Mouse (Mus musculus) c-Kit-positive CD71-negative TER-119-negative erythroid progenitor cells, embryonic 14.5 days (primary cell): ENCODE measurements around the gene Slc2a3.
A peak's percentile ranks its signal among the peaks of the same experiment; 100 is the strongest.

Experiments used
- DNase-seq: peaks from one replicate; pipeline ENCODE4 v3.0.0-alpha.2; 2013; ENCODE audit warnings: low read depth

The Slc2a3 gene

DNA sequence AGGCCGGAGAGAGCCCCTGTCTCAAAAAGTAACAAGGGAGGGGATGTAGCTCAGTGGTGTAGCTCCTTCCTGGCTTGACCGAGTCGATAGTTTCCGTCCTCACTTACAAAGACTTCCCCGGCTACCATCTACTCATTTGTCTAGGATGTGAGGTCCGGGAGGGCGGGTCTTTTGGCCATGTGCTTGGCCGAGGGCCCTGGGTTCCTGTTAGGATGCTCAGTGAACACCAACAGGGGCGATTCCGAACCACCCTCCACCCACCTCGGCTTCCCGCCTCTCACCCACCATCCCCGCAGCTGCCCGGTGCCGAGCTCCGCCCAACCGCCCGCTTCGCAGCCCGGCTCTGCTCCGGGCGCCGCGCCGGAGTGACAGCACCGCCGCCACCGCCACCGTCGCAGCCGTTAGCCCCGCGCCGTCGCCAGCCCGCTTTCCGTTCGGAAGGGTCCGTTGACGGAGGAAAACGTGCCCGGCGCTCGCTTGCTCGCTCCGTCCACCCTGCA, at the start of gene Slc2a3:
Gene Slc2a3 (minus strand): TSS at position 340 of the 500 bp plus-strand sequence.
- no peak for DNase-seq

DNA sequence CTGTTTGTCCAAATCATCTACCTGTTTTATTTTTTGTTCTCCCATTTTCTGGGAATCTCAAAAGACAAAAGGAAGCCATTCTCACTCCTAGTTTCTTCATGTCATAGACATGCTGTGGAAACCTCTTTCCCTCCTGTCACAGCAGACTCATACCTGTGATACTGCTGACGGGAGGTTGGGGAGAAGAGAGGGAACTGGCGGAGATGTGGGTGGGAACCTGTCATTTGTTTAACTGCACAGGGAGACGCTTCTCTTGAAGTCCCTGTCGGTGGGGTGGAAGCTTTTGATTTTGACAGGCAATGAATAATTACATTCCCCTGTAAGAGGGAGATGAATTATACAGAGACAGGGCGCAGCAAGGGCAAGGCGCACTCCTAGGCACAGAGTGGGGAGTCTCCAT, 42.3 kb upstream of the Slc2a3 start:
- DNase-seq = no peak

DNA sequence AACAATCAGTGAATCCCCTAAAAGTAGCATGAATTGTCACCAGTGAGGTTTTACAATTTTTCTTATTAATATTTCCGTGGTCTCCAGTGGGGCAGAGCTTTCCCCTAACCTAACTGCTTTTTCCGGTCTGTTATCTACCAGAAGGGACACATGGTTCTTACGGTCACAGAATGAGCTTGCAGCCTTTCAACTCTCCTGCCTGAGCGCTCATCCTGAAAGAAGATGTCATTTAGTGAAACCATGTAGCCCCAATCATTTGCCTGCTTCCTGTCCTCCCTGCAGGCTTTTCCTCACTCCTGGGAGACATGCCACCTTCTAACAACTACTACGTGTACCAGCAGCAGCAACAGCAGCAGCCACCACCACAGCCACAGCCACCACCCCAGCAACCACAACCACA, 36.1 kb upstream of the Slc2a3 start:
- DNase-seq = no peak

- DNase-seq = no peak
Observed at GRCm38 (mm10) chr6:122836974-122837373, 35.5 kb upstream of the Slc2a3 start.

DNA sequence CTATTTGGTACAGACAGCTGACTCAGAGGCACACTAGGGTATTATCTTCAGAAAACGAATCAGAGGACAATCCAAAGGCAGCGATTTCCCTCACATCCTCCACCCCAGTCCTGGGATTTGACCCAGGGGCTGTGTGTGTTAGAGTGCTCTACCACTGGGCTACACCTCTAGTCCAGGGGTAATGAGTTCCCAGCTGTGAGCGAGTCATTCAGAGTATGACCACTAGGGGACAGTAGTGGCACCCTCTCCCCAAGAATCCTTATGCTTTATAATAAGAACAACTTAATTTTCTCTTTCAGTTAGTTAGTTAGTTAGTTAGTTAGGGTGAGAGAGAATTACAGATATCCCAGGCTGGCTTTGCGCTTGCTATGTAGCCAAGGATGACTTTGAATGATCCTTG, 32.9 kb upstream of the Slc2a3 start:
- peak; percentile 56 for DNase-seq

DNA sequence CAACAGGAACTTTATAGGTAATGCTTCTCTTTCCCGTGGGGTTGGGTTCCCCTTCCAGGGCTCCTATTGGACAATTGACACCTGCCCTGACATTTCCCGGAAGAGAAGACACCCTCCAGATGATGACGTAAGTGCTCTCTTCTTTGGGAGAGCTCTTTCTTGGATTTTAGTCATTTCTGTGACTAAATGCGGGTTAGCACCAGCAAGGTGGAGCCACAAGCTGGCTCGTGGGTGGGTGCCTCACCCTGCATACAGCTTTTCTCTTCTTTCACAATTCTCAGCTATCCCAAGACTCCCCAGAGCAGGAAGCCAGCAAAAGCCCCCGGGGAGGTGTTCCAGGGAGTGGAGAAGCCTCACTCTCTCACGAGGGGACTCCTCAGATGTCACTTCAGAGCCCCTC, 31.4 kb upstream of the Slc2a3 start:
- DNase-seq = no peak

DNA sequence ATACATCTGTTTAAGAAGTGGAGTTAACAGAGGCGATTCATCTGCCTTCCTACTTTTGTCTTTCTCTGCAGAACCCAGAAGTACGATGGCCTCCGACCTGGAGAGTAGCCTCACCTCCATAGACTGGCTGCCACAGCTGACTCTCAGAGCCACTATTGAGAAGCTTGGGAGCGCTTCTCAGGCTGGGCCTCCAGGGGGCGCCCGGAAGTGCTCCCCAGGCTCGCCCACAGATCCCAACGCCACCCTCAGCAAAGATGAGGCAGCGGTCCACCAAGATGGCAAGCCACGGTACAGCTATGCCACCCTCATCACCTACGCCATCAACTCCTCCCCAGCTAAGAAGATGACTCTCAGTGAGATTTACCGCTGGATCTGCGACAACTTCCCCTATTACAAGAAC, 26.6 kb upstream of the Slc2a3 start:
- DNase-seq = no peak

DNA sequence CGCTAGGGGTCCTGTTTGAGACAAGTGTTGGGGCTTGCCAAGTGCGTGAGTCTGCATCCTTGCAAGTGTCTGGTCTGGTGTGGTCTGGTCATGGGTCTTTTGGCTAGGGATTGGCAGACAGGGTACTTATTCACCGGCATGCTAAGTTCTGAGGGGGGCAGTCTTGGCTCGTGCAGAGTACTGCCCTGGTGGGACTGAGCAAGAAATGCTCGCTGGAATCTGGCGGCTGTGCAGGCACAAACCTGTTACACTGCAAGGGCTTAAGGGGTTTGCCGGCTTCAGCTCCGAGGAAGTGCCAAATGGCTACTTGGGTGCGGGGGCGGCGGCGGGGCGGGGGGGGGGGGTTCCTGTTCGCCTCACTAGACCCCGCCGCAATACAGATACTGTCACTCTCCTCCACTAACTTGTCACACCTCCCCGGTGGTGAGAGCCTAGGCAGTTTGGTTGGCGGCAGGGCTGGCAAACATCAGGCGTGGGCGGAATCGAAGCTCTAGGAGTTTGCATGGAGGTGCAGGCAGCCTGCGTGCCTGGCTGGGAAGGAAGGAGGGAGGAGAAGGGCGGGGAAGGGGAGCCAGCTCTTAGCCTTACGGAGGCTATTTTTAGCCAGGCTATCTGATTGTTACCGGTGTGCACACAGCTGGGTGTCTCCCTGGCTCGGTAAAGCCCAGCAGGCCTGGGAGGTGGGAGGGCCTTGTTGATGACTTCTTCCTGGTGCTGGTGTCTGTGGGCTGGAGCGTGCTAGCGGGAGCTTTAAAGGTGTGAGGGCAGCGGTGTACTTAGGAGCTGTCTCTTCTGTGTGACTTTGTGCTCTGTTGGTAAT, 24.7 kb upstream of the Slc2a3 start:
- peak; percentile 45 for DNase-seq

DNA sequence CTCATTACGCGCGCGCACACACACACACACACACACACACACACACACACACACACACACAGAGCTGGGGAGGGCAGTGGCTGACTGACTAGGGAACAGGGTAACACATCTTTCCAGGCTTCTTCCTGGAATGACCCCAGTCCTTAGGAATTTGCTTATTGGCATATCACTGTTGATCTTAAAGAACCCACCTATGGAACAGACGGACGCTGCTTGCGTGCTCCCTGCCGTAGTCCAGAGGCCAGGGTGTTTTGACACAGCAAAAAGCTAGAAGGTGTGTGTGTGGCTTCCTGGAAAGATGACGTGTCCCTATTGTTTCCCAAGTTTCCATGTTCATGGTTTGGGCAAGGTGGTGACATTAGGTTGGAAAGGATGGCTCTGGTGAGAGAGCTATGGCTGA, 23.7 kb upstream of the Slc2a3 start:
- DNase-seq = no peak

DNA sequence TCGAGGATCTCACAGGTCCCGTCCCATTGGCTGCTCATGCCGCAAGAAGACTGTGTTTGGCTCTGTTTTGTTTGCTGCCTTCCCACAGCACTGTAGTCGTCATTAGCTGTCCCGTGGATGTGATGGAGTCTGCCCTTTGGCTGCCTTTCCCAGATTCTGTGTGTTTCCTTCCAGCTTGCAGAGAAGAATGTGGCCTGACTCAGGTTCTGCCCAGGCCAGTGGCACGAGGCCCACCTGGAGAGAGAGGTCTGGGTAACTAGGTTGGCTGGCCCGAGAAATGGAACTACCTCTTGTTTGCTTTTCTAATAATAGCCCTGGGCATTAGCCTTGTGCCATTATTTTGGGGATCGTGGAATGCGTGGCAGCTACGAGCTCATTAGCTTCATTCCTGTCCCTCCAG, 22.6 kb upstream of the Slc2a3 start:
- no peak for DNase-seq

DNA sequence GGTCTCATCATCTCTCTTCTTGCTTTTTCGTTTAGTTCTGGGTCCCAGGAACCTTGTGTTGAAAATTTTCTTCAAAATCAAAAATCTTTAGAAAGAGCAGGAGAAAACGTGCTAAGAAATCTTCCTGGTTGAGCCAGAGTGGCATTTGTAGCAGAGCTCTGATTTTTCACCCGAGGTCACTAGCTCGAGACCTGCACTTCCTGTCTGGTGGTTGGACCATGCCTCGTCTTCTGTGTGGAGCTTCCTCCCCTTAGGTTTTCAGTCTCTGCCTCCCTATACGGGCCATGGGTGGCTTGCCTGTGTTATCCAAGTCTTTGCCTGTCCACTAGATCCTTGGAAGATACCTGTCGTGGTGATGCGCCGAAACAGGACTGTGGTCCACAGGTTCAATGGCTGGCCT, 20.4 kb upstream of the Slc2a3 start:
- no peak for DNase-seq

GRCm38 (mm10) chr6:122820799-122821650, 19.6 kb upstream of the Slc2a3 start:
- no peak for DNase-seq

DNA sequence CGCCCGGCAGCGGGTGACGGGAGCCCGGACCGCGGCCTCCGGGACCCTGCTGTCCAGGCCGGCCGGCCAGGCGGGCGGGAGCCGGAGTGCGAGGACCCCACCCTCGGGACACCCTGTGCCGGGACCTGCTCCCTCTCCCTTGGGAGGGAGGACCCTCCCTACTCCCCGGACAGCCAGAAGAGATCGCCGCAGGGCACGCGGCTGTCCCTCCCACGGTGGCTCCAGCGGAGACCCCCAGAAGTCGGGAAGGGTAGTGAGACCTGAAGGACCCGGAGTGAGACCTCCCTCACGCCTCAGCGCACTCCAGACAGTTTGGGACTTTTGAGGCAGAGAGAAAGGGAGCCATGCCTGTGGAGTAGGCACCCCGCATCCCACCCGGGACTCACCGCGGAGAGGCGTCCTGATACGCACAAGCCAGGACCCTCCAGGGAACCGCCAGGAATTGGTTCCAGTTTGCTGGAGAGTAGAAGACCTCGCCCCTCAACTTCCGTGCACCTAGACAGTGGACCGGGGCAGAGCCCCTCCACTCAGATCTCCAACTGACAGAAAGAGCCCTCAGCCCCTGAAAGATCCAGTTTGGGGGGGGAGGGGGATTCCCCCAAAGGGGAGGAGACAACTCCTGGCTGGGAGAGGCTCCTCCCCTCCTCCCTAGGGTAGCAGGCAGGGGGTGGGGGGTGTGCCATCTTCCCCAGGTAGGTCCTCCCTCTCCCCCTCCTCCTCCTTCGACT, 18.8 kb upstream of the Slc2a3 start:
- DNase-seq = no peak

DNA sequence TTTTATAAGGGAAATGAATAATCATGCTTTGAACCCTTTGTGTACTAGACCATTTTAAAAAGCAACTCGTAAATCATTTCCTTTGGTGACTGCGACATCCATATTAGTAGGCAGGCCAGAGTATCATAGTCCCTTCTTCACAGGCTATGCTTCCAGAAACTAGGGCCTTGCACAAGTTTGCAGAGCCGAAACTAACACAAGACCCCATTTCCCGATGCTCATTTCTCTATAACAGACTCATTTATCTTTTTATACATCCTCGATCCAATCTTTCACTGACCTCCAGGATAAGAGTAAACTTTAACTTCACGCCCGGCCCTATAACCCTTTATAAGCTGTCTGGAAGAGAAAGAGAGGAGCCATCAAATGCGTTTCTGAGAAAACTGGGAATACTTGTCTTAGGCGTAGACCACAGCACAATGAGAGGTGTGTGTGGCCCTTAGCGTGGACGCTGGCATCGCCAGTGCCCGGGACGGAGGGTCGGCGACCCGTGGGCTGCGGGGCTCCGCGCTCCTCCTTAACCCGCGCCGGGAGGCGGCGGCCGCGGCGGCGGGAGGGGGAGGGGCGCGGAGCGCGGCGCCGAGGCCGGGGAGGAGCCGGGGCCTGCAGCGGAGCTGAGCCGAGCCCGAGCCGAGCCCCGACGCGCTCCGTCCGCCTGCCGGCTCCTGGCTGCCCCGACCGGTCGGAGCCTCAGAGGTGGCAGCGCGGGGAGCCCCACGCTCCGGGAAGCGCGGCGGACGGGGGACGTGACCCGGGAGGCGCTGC, 18.0 kb upstream of the Slc2a3 start, which contains the start of gene Foxj2:
Gene Foxj2 (plus strand): TSS at position 609 of the 765 bp plus-strand sequence.
- DNase-seq = no peak

DNA sequence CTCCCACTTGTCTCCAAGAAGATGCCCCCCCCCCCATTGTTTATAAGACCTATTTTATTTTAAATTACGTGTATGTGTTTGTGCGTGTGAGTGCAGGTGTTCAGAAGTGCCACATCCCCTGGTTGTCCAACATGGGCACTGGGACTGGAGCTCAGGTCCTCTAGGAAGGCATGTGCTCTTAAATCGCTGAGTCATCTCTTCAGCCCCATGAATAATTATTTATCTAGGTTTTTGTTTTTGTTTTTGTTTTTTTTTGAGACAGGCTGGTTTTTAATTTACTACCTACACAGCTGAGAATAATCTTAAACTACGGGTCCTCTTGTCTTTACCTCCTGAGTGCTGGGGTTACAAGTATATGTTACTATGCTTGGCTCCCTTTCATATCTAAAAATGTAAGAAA, 12.2 kb upstream of the Slc2a3 start:
- DNase-seq = no peak

GRCm38 (mm10) chr6:122812716-122813115, 11.3 kb upstream of the Slc2a3 start:
- DNase-seq = no peak

GRCm38 (mm10) chr6:122811771-122812600, 10.5 kb upstream of the Slc2a3 start:
- no peak for DNase-seq

DNA sequence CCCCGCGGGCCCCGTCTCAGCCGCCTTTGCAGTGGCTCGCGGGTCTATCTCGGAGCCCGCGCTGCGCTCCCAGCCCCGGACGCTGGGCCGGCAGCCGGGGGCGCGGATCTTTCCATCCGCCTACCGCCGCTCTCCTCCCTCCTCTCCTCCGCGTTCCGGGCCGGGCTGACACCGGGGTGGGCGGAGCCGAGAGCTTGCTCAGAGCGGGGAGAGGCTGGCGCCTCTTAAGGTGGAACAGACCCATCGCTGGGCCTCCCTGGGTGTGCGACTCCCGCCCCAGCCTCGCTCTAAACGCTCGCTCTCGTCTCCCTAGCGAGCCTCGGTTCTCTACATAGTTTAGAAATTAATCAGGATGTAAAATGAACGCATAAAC, 9.8 kb upstream of the Slc2a3 start:
- DNase-seq = peak; percentile 77

GRCm38 (mm10) chr6:122810615-122811279, 9.3 kb upstream of the Slc2a3 start:
- DNase-seq = peak; percentile 95

GRCm38 (mm10) chr6:122810022-122810614, 8.7 kb upstream of the Slc2a3 start:
- DNase-seq = no peak
